Mouse (Mus musculus): ENCODE data around the gene E4f1. TPM values are rescaled to one million over a fixed set of nuclear protein-coding genes. Genes with fewer than 3 reads are reported as not detected.

E4f1 gene
- polyA plus RNA-seq, 1 experiment from 2014 or later: 38.1 TPM

DNA sequence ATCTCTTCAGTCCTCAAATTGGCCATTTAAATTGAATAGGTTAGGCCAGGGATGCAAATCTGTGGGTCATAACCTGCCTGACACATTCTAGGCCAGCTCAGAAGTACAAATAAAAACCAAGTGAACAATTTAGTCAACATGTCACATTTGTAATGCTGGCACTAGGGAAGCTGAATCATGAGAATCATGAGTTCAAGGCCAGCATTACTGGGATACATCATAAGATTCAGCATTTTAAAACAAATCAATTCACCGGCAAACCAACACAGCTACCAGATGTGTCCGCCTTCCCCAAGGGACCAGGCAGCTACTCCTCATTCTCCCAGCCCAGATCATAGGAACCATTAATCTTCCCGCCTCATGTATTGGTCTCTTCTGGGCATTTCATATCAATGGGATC is 13.4 kb upstream of the E4f1 start:
- Histone ChIP-seq H3K9ac (replicated peaks; ENCODE audit: low read length) (no peak overlapping the region), H3K4me3 (ENCODE audit: low read length) (no peak overlapping the region), H3K4me2 (replicated peaks; ENCODE audit: low read depth, low read length) (no peak overlapping the region), H3K36me3 (ENCODE audit: insufficient read depth, low read length) (no peaks in the 10 kb centered on the region), H3K27me3 (ENCODE audit: insufficient read depth, low read length) (peaks cover 12% of the 10 kb centered on the region), H3K4me1 (ENCODE audit: insufficient read depth, low read length) (peaks cover 4% of the 10 kb centered on the region), H3K27ac (ENCODE audit: low read length) (no peak overlapping the region), H3K9me3 (ENCODE audit: low read length) (no peaks in the 10 kb centered on the region)
- 91% methylated on average over 3 of the region's 3 CpGs for WGBS
- no peak for ATAC-seq (ENCODE audit: low FRiP score, low TSS enrichment)

DNA sequence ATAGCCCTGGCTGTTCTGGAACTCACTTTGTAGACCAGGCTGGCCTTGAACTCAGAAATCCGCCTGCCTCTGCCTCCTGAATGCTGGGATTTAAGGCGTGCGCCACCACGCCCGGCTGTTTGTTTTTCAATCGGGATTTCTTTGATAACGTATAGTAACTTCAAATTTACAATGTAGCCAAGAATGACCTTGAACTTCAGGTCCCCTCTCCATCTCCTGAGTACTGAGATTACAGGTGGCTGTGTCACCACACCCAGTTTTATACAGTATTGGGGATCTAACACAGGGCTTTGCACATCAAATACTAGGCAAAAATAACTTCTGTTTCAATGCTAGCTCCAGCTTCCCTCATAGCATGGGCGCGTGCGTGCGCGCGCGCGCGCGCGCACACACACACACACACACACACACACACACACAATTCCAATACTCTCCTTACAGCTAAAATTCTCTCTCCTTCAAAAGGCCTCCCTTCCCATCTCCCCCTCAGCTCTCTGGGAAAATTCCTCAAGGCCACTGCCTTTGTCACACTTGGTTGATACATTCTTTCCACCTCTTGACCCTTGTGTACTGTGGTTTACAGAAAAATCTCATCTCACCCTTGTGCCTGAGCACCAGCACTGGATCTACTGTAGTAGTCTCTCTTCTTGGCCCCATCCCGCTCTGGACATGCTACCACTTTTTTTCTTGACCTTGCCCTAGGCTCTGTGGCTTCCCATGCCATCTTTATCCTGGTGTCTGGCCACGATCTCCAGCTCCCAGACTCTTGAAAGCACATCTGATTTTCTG is 11.1 kb upstream of the E4f1 start:
- no peak for ATAC-seq (ENCODE audit: low FRiP score, low TSS enrichment)
- Histone ChIP-seq H3K27ac (ENCODE audit: low read length) (no peak overlapping the region), H3K4me3 (ENCODE audit: low read length) (no peak overlapping the region), H3K27me3 (ENCODE audit: insufficient read depth, low read length) (no peaks in the 10 kb centered on the region), H3K4me2 (replicated peaks; ENCODE audit: low read depth, low read length) (no peak overlapping the region), H3K4me1 (ENCODE audit: insufficient read depth, low read length) (peaks cover 15% of the 10 kb centered on the region), H3K36me3 (ENCODE audit: insufficient read depth, low read length) (peaks cover 6% of the 10 kb centered on the region; the same call in 1 of the 2 replicates), H3K9ac (replicated peaks; ENCODE audit: low read length) (no peak overlapping the region), H3K9me3 (ENCODE audit: low read length) (no peaks in the 10 kb centered on the region)
- 91% methylated on average over 20 of the region's 20 CpGs for WGBS

DNA sequence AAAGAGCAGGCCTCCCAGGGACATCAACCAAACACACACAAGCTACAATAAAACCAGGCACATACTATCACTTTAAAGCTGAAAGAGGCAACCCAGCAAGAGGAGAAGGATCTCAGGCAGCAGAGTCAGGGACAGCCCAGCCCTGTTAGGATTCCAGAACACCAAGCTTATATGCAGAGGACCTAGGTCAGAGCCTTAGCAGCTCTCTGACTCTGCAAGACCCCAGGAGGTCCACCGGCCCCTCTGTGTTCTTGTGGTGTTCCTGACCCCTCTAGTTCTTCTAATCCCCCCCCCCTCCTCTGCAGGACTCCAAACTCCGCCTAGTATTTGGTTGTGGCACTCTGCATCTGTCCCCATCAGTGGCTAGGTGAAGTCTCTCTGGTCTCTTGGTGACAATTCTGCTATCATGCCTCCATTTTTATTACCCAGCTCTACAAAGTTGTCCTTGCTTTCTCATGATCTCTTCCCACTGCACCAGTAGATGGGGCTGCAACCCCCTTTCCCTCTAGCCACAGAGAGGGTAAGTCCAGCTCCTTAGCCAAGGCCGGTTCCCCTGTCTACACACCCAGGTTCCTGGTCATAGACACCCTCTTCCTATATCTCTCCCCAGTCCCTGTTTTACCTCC is 10.2 kb upstream of the E4f1 start:
- Histone ChIP-seq H3K9me3 (ENCODE audit: low read length) (no peaks in the 10 kb centered on the region), H3K4me3 (ENCODE audit: low read length) (no peak overlapping the region), H3K4me2 (replicated peaks; ENCODE audit: low read depth, low read length) (no peak overlapping the region), H3K27ac (ENCODE audit: low read length) (no peak overlapping the region), H3K36me3 (ENCODE audit: insufficient read depth, low read length) (peaks cover 15% of the 10 kb centered on the region; the same call in 1 of the 2 replicates), H3K9ac (replicated peaks; ENCODE audit: low read length) (no peak overlapping the region), H3K27me3 (ENCODE audit: insufficient read depth, low read length) (no peaks in the 10 kb centered on the region), H3K4me1 (ENCODE audit: insufficient read depth, low read length) (peaks cover 15% of the 10 kb centered on the region)
- ATAC-seq (ENCODE audit: low FRiP score, low TSS enrichment): no peak
- WGBS: 63% methylated on average over 3 of the region's 3 CpGs

DNA sequence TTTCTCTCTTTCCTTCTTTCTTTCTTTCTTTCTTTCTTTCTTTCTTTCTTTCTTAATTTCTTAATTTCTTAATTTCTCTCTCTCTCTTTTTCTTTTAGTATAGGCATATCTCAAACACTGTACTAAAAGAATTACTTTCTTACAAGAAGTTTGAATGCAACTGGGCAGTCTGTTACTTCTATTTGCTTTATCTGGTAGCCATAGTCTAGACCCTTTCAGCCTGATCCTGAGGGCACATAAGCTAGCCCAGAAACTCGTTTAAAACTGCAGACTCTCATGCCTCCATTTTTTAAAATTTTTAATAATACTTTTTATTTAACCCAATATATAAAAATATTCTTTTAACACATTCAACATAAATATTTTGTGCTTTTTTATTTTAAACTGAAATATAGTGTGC is 9.3 kb upstream of the E4f1 start:
- Histone ChIP-seq H3K9ac (replicated peaks; ENCODE audit: low read length) (0 out of 2 replicates have a peak overlapping the region, but pooled peaks have one; percentile 50), H3K27ac (ENCODE audit: low read length) (peak overlapping the region; percentile 57; the same call in 1 of the 2 replicates), H3K4me2 (replicated peaks; ENCODE audit: low read depth, low read length) (peak overlapping the region; percentile 55), H3K4me1 (ENCODE audit: insufficient read depth, low read length) (peaks cover 17% of the 10 kb centered on the region), H3K9me3 (ENCODE audit: low read length) (no peaks in the 10 kb centered on the region), H3K36me3 (ENCODE audit: insufficient read depth, low read length) (peaks cover 24% of the 10 kb centered on the region; the same call in 1 of the 2 replicates), H3K4me3 (ENCODE audit: low read length) (peak overlapping the region; percentile 79), H3K27me3 (ENCODE audit: insufficient read depth, low read length) (no peaks in the 10 kb centered on the region)
- ATAC-seq (ENCODE audit: low FRiP score, low TSS enrichment): no peak
- WGBS: 29% methylated on average over 1 of the region's 1 CpGs

DNA sequence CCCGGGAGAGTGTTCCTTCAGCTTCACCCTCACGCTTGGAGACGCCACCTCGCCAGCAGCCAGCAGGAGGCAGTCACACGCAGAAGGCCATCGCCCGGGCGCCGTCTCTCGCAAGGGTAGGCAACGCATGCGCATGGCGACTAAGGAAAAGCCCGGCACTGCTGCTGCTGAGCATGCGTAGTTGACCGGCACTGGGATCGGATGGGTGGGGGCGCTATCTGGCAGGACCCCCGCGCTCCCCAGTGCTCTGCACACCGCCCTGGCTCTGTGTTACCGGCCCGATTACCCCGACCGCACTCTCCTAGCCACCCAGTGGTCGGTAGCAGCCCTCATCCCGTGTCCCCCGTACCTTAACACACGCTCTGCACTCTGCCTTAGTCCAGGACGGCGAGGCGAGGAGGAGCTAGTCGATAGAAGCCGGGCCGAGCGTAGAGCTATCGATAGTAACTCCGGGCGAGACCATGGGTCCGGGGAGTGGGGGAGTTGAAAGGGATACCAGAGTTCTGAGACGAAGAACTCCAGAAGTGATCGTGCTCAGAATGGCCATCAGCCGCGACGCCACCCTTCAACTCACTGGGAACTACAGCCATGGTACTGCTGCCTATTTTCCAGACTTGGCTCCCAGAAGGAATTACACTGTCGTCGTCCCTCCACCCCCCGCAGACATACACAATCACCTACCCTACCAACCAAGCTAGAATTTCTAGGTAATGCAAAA is 8.7 kb upstream of the E4f1 start, which contains the start of gene Mlst8:
TSS of gene Mlst8 (minus strand) at position 416 of the 718 bp plus-strand sequence.
- ATAC-seq (ENCODE audit: low FRiP score, low TSS enrichment): peak; percentile 92
- H3K27ac ChIP-seq (ENCODE audit: low read length): peak within 1 kb of the TSS; percentile 97
- H3K4me3 ChIP-seq (ENCODE audit: low read length): peak within 1 kb of the TSS; percentile 79
- under 1% methylated on average over 48 of the region's 48 CpGs for WGBS
- H3K9me3 ChIP-seq (ENCODE audit: low read length): no peaks in the 10 kb centered on the region
- peak within 1 kb of the TSS; percentile 89 for H3K9ac ChIP-seq (replicated peaks; ENCODE audit: low read length)
- H3K4me2 ChIP-seq (replicated peaks; ENCODE audit: low read depth, low read length): peak within 1 kb of the TSS; percentile 62
- no peaks in the 10 kb centered on the region for H3K27me3 ChIP-seq (ENCODE audit: insufficient read depth, low read length)
- H3K4me1 ChIP-seq (ENCODE audit: insufficient read depth, low read length): peaks cover 23% of the 10 kb centered on the region
- peaks cover 28% of the 10 kb centered on the region; the same call in 1 of the 2 replicates for H3K36me3 ChIP-seq (ENCODE audit: insufficient read depth, low read length)

DNA sequence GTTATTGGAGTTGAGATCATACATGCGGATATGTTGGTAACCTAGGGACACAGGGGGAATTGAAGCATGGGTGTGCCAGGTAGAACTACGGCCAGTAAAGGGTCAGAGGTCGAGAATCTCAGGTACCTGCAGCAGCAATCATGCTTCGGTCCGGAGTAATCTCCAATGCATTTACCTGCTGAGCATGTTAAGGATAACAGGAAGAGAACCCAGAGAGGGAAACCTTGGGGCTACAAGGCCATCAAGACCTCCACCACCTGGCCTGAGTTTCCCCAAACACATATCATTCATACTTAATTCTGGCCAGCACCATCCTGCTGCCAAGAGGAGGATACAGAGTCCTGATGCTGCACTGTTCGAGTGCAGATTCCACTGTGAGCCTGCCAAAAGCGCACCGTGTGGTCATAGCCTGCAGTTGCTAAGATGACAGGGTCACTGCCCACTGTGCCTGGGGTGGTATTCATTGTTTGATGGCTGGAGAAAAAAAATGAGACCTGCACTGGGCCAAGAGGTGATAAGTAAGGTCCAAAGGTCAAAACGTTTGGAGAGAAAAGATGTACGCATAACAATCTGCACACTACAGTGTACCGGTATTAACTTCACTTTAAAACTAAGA is 8.0 kb upstream of the E4f1 start:
- H3K9me3 ChIP-seq (ENCODE audit: low read length): no peaks in the 10 kb centered on the region
- ATAC-seq (ENCODE audit: low FRiP score, low TSS enrichment): peak; percentile 35
- WGBS: 47% methylated on average over 11 of the region's 11 CpGs
- H3K27ac ChIP-seq (ENCODE audit: low read length): no peak overlapping the region
- H3K4me1 ChIP-seq (ENCODE audit: insufficient read depth, low read length): peaks cover 30% of the 10 kb centered on the region
- no peaks in the 10 kb centered on the region for H3K27me3 ChIP-seq (ENCODE audit: insufficient read depth, low read length)
- peak overlapping the region; percentile 62 for H3K4me2 ChIP-seq (replicated peaks; ENCODE audit: low read depth, low read length)
- H3K4me3 ChIP-seq (ENCODE audit: low read length): peak overlapping the region; percentile 79
- H3K9ac ChIP-seq (replicated peaks; ENCODE audit: low read length): peak overlapping the region; percentile 89
- peaks cover 29% of the 10 kb centered on the region; the same call in 1 of the 2 replicates for H3K36me3 ChIP-seq (ENCODE audit: insufficient read depth, low read length)

DNA sequence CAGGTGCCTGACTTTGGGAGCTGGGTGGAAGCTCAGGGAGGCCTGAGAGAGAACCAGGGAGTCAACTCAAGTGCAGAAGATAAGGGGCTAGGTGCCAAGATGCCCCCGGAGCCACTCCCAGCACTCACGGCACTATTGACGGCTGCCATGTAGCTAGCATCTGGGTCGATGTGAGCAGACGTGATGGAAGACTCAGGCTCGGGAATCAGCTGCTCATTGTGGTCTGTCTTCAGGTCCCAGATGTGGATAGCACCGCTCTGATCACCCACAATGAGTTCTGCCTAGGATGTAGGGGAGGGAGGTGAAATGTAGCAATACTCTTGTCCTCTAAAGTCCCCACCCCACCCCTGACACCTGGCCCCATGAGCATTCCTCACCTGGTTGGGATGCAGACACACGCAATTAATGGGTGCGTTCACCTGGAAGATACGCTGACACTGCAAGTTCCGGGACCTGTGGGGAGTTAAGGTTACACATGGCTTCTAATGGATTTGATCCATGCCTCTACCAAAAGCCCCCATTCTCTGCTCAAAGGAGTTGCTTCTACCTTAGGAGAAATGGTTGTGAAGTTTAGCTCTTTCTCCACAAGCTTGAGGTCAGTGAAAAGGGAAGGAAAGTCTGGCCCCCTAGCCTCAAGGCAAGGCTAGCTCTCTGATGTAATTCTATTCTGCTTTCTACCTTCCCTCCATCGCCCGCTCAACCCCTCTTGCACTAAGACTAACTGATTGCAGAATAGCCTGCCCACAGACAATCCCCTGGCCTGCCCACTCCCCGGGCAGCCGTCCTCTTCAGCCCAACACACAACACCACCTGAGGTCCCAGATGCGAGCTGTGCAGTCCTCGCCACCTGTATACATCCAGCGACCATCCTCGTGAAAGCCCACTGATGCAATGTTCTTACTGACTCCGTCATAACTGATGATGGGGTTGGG is 7.2 kb upstream of the E4f1 start:
- no peak for ATAC-seq (ENCODE audit: low FRiP score, low TSS enrichment)
- Histone ChIP-seq H3K27me3 (ENCODE audit: insufficient read depth, low read length) (no peaks in the 10 kb centered on the region), H3K27ac (ENCODE audit: low read length) (no peak overlapping the region), H3K9me3 (ENCODE audit: low read length) (no peaks in the 10 kb centered on the region), H3K4me1 (ENCODE audit: insufficient read depth, low read length) (peaks cover 38% of the 10 kb centered on the region), H3K4me3 (ENCODE audit: low read length) (no peak overlapping the region), H3K36me3 (ENCODE audit: insufficient read depth, low read length) (peaks cover 29% of the 10 kb centered on the region; the same call in 1 of the 2 replicates), H3K9ac (replicated peaks; ENCODE audit: low read length) (no peak overlapping the region), H3K4me2 (replicated peaks; ENCODE audit: low read depth, low read length) (no peak overlapping the region; the same call in 1 of the 2 replicates)
- WGBS: 90% methylated on average over 20 of the region's 20 CpGs

DNA sequence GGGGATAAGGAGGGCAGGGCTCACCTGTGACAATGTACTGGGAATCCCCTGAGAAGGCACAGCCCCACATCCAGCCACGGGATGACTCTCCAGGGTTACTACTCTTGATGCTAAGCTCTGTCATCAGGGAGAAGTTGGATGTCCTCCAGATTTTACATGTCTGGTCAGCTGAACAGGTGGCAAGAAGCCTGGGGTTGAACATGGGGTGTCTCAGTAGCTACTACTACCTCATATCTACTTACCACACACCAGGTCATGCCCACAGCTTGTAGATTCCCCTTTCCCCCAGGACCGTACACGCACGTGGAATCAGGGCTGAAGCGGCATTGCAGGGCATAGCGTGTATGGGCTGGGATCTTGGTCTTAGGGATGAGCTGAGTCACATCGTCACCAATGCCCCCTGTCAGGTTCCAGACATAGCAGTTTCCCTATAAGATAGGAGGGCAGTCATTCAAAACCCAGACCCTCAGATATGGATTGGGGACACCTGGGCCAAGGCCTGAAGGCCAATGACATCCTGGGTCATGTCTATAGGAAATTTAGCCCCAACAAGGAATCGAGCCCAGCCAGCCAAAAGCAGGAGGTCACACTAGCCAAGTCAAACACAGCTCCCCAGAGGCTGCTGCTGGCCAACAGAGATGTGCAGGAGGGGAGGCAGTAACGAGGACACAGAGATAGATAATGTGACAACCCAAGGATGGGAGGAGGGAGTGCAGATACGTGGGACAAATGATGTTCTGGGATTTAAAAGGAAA is 6.1 kb upstream of the E4f1 start:
- no peak overlapping the region for H3K9ac ChIP-seq (replicated peaks; ENCODE audit: low read length)
- H3K36me3 ChIP-seq (ENCODE audit: insufficient read depth, low read length): peaks cover 29% of the 10 kb centered on the region; the same call in 1 of the 2 replicates
- no peaks in the 10 kb centered on the region for H3K27me3 ChIP-seq (ENCODE audit: insufficient read depth, low read length)
- H3K4me1 ChIP-seq (ENCODE audit: insufficient read depth, low read length): peaks cover 49% of the 10 kb centered on the region
- no peak overlapping the region for H3K4me2 ChIP-seq (replicated peaks; ENCODE audit: low read depth, low read length)
- WGBS: 91% methylated on average over 10 of the region's 10 CpGs
- no peaks in the 10 kb centered on the region for H3K9me3 ChIP-seq (ENCODE audit: low read length)
- H3K4me3 ChIP-seq (ENCODE audit: low read length): no peak overlapping the region
- H3K27ac ChIP-seq (ENCODE audit: low read length): no peak overlapping the region
- ATAC-seq (ENCODE audit: low FRiP score, low TSS enrichment): no peak
